In genomic region chr15:85245241-85246010, GRCm38 (mm10) we compare ENCODE assay signal across 12 mouse cellular contexts. TPM values are rescaled to one million over a fixed set of nuclear protein-coding genes. Genes with fewer than 3 reads are reported as not detected.
DNase-seq lines count a peak whose midpoint lies in the region; ATAC-seq and TF ChIP-seq lines count a peak whose summit lies in the region.
"Had no signal": no experiment of that assay in that cellular context is flagged by ENCODE, and none has a peak within 500 bp of the region (broad histone marks: within the 10 kb centered on the region; RNA-seq: fewer than 3 reads in every experiment).

No protein-coding gene starts in this region.

- peak overlapping the region; percentile 49 for H3K27ac ChIP-seq in gastrocnemius, adult 2 months
- H3K27ac ChIP-seq: intestine, embryonic 15.5 days; lung, embryonic 15.5 days had no signal

- intact Hi-C loops in gastrocnemius, adult 2 months (cut with DNase I): no loop called here

- H3K36me3 ChIP-seq in myocyte (ENCODE audit: control insufficient read depth, insufficient read depth): no peaks in the 10 kb centered on the region

- no peaks in the 10 kb centered on the region for H3K79me2 ChIP-seq in myocyte (ENCODE audit: control insufficient read depth, insufficient read depth)

- ATAC-seq in Patski: peak; percentile 89
- ATAC-seq: intestine, embryonic 15.5 days; midbrain, embryonic 16.5 days had no signal

- TF ChIP-seq POLR2A in myocyte (IDR thresholded peaks at IDR 0.05; ENCODE audit: insufficient read length, low read depth): no peak

- in situ Hi-C loops in Patski (cut with MboI; ENCODE audit: low pct_unique_long_range_greater_than_20kb): loop anchor here (5.0 kb wide), 1 partner anchor 43 kb away; no protein-coding TSS in a partner anchor

- TF ChIP-seq CTCF in gastrocnemius, adult 2 months (IDR thresholded peaks at IDR 0.05): no peak
- TF ChIP-seq CTCF in Patski (IDR thresholded peaks at IDR 0.05): no peak

- H3K27me3 ChIP-seq in Patski: no peaks in the 10 kb centered on the region
- no peaks in the 10 kb centered on the region for H3K27me3 ChIP-seq in myocyte (ENCODE audit: control insufficient read depth, insufficient read depth, insufficient read length)
- H3K27me3 ChIP-seq: intestine, embryonic 15.5 days; lung, embryonic 15.5 days had no signal

- POLR2A ChIA-PET in Patski (lab: Charles Lee): interaction anchor here (1.5 kb wide), 1 partner anchor 16 kb away, joined by 5 read pairs; no protein-coding TSS in a partner anchor

- no peak overlapping the region for H3K4me2 ChIP-seq in myocyte (ENCODE audit: low read depth)
- H3K4me2 ChIP-seq: intestine, embryonic 15.5 days; lung, embryonic 15.5 days had no signal

- no peak overlapping the region for H3K4me3 ChIP-seq in gastrocnemius, adult 2 months
- H3K4me3 ChIP-seq in myocyte: no peak overlapping the region
- H3K4me3 ChIP-seq: intestine, embryonic 15.5 days; lung, embryonic 15.5 days had no signal

- CTCF ChIA-PET in Patski (lab: Charles Lee): interaction anchor here (1.2 to 5.8 kb wide), 5 partner anchors 9 to 92 kb away, joined by 3 to 44 read pairs (median 5); no protein-coding TSS in a partner anchor

- no peak overlapping the region for H3ac ChIP-seq in myocyte (ENCODE audit: control insufficient read depth, insufficient read length)

- peak; percentile 67 for DNase-seq in gastrocnemius, adult 2 months
- DNase-seq in gastrocnemius, postnatal 10 days: no peak
- peak; percentile 38 to 53 for DNase-seq in kidney, postnatal 36 days
- no peak for DNase-seq in kidney, postnatal 4 days
- peak; percentile 90 for DNase-seq in Patski (ENCODE audit: low read depth, low spot score)
- no peak for DNase-seq in thymus, postnatal 0 days (ENCODE audit: low spot score)
- DNase-seq: layer of hippocampus, postnatal 36 days; right cerebral cortex, adult 18-20 months had no signal

TF ChIP-seq in myocyte, 11 proteins besides CTCF, POLR2A, EP300 and RAD21:
- TF ChIP-seq CEBPB (IDR thresholded peaks at IDR 0.05; ENCODE audit: insufficient read depth, poor library complexity, severe bottlenecking) (peak; percentile 100), REST (IDR thresholded peaks at IDR 0.05; ENCODE audit: insufficient read depth, insufficient read length) (no peak)

RNA-seq across cellular contexts. Expression of gene Fbln1, which starts 39.7 kb away (rescaled TPM):
- total RNA-seq in gastrocnemius, adult 2 months (2021): 10 to 100 TPM in 1 of 2 experiments, 1 to 10 TPM in 1; 6.5 to 20.9 TPM
- 10 to 100 TPM; 18.7 to 23.4 TPM for total RNA-seq in gastrocnemius, postnatal 10 days (2021)
- polyA plus RNA-seq in Patski (2021): 11.6 TPM
- polyA plus RNA-seq in myocyte (2012; fragmentation: generic; extraction: Trizol): 13.4 TPM
- polyA plus RNA-seq in thymus, postnatal 0 days (2015; fragmentation: Nextera tagmentation; extraction: Ambion mirVana): 24.3 and 28.5 TPM in 2 replicates

Comparison
In these comparisons a context has a peak if more than half of its experiments do, and no peak if none do; other contexts are left out.
1. DNase-seq: peak in gastrocnemius, adult 2 months (single experiment), kidney, postnatal 36 days (2 of 2) and Patski (single experiment); none in gastrocnemius, postnatal 10 days (single experiment), kidney, postnatal 4 days (0 of 2) and thymus, postnatal 0 days (single experiment).